Mouse (Mus musculus) effector memory CD4-positive, alpha-beta T cell, adult 7 months (primary cell): Measurements from ENCODE around the gene Dnajb7. TPM values are rescaled to one million over a fixed set of nuclear protein-coding genes. Genes with fewer than 3 reads are reported as not detected.

Source experiments
- polyA plus RNA-seq: library from polyadenylated mRNA; unstranded; fragments of 100-300 nt; shearing (Covaris generic); gene quantifications from one replicate; pipeline ENCODE4 v1.2.1, GENCODE M21; 2017

Gene Dnajb7
- polyA plus RNA-seq = 1.6 TPM

DNA sequence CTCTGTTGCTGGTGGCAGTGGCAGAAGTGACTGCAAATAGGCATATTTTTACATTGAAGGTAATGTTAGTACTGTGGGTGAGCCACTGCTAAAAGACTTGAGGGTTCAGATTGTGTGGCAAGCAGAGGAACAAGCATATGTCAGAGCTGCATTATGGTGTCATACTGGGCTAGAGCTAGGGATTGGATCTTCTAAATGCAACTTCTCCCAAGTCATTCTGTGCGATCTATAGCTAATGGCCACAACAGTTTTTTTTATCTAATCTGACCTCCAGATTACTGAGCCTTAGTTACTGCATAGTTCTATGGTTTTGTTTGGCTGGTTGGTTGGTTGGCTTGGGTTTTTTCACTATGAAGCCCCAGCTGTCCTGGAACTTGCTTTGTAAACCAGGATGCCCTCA, at the start of gene Dnajb7:
TSS of gene Dnajb7 (minus strand) at position 101 of the 400 bp plus-strand sequence.

GRCm38 (mm10) chr15:81399638-81400315, 8.3 kb downstream of the Dnajb7 start, which contains the start of the genes St13 and Xpnpep3:
Gene St13, minus strand, starts transcription at chr15:81400077.
Gene Xpnpep3, plus strand, starts transcription at chr15:81400138.

DNA sequence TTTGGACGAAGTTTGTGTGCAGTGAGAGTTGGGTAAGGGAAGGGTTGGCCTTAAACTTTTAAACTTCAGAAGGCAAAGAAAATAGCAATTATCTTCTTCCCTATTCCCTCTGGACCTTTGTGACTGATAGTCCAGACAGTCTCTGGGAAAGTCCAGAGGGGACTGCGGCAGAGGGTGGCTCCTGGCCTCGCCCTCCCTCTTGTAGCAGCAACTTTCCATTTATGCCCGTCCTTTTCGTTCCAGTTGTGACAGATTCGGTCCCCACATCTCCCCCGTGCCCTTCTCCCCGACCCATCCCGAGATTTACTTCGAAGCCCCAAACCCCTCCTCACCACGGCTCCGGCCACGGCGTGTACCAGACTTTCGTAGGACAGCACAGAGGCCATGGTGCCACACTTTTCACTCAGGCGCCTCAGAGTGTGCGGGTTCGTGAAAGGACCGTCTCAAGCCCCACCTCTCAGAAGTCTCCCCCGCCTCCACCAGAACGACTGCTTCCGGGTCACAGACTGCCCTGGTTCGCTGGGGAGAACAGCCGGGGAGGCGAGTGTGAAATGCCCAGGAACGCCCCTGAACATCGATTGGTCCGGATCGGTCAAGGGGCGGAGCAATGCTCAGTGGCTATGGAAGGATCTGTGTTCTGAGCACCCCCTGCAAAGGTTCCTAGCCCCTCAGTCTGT, 47.6 kb downstream of the Dnajb7 start, which contains the start of gene Slc25a17:
TSS of gene Slc25a17 (minus strand) at position 468 of the 677 bp plus-strand sequence.

Other genes starting within 250 kb of the Dnajb7 start
- gene Mrtfa, start 217.5 kb downstream of the Dnajb7 start, polyA plus RNA-seq = 58.7 TPM
- gene Mchr1, start 172.8 kb downstream of the Dnajb7 start, polyA plus RNA-seq = not detected
- gene Slc25a17, start 47.5 kb downstream of the Dnajb7 start, polyA plus RNA-seq = 50.6 TPM
- gene St13, start 8.2 kb downstream of the Dnajb7 start, polyA plus RNA-seq = 89.3 TPM
- gene Xpnpep3, start 8.2 kb downstream of the Dnajb7 start, polyA plus RNA-seq = 5.9 TPM
- 271 TPM for gene Rbx1, start 58.0 kb upstream of the Dnajb7 start, polyA plus RNA-seq
- 34.3 TPM for gene Ep300, start 177.1 kb upstream of the Dnajb7 start, polyA plus RNA-seq